Mouse (Mus musculus): Measurements from ENCODE around the gene Slc35d2. TPM values are rescaled to one million over a fixed set of nuclear protein-coding genes. Genes with fewer than 3 reads are reported as not detected.

The Slc35d2 gene
- polyA plus RNA-seq, 1 experiment from 2014 or later = 12.2 TPM

DNA sequence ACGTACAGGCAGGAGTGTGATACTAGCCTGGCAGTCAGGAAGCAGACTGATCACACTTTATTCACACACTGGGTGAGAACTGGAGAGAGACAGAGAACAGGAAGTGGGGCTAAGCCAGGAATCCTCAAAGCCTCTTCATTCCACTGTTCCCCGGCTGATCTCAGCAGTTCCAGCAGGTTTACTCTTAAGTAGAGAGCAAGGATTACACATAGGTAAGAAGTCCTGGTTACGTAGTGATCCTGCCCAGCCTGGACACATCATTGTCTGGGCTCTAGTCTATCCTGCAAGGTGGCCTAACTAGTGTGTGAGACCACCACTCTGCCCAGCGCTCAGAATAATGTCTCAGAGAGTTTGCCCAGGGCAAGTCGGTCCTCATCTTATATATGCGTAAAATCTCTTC is 36.4 kb downstream of the Slc35d2 start:
- no peak overlapping the region for H3K4me3 ChIP-seq (ENCODE audit: inconsistent target)
- no peaks in the 10 kb centered on the region for H3K79me2 ChIP-seq (ENCODE audit: inconsistent target)
- H3K27ac ChIP-seq = no peak overlapping the region
- 73% methylated on average over 6 of the region's 6 CpGs for WGBS (ENCODE audit: missing documents)
- H3K36me3 ChIP-seq (ENCODE audit: inconsistent target) = peaks cover 9% of the 10 kb centered on the region; the same call in 1 of the 2 replicates

DNA sequence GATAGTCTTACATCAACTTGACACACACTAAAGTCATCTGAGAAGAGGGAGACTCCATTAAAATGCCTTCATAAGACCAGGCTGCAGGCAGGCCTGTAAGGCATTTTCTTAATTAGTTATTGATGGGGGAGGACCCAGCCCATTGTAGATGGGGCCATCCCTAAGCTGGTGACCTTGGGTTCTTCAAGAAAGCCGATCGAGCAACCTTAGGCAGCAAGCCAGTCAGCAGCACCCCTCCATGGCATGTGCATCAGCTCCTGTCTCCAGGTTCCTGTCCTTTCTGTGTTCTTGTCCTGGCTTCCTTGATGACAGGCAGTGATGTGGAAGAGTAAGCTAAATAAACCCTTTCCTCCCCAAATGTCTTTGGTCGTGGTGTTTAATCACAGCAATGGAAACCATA is 37.0 kb downstream of the Slc35d2 start:
- H3K36me3 ChIP-seq (ENCODE audit: inconsistent target) = peaks cover 4% of the 10 kb centered on the region; the same call in 1 of the 2 replicates
- WGBS (ENCODE audit: missing documents) = 88% methylated on average over 3 of the region's 3 CpGs
- no peak overlapping the region for H3K4me3 ChIP-seq (ENCODE audit: inconsistent target)
- no peak overlapping the region for H3K27ac ChIP-seq
- H3K79me2 ChIP-seq (ENCODE audit: inconsistent target) = no peaks in the 10 kb centered on the region

DNA sequence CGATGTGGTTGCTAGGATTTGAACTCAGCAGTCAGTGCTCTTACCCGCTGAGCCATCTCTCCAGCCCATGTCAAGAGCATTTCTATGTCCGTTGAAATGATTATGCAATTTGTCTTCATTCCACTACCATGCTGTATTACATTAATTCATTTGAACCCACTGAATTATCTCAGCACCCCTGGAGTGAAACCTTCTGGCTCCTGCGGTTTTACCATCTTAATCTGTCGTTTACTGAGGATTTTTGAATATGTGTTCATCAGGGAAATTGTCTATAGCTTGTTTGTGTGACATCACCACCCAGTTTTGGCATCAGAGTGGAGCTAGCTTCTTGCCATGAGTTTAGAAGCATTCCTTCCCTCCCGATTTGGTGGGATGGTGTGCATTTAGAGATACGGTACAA is 38.2 kb downstream of the Slc35d2 start:
- Histone ChIP-seq H3K79me2 (ENCODE audit: inconsistent target) (no peaks in the 10 kb centered on the region), H3K4me3 (ENCODE audit: inconsistent target) (no peak overlapping the region), H3K36me3 (ENCODE audit: inconsistent target) (no peaks in the 10 kb centered on the region), H3K27ac (no peak overlapping the region)
- WGBS (ENCODE audit: missing documents) = 86% methylated on average over 7 of the region's 7 CpGs

DNA sequence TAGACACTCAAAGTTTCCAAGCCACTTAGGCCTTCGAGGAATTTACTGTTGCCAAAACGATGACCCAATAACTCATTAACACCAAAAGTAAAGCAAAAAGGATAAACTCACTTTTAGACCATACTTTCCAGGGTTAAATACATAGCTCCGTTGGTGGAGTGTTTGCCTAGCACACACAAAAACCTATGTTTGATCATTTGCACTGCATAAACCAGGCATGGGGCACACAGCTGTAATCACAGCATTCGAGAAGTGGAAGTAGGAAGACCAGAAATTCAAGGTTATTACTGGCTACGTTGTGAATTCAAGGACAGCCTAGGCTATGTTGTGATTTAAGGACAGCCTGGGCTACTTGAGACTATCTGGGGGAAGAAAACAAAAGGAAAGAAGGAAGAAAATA is 38.9 kb downstream of the Slc35d2 start:
- Histone ChIP-seq H3K36me3 (ENCODE audit: inconsistent target) (no peaks in the 10 kb centered on the region), H3K79me2 (ENCODE audit: inconsistent target) (no peaks in the 10 kb centered on the region), H3K27ac (no peak overlapping the region), H3K4me3 (ENCODE audit: inconsistent target) (no peak overlapping the region)
- WGBS (ENCODE audit: missing documents) = 88% methylated on average over 5 of the region's 5 CpGs

DNA sequence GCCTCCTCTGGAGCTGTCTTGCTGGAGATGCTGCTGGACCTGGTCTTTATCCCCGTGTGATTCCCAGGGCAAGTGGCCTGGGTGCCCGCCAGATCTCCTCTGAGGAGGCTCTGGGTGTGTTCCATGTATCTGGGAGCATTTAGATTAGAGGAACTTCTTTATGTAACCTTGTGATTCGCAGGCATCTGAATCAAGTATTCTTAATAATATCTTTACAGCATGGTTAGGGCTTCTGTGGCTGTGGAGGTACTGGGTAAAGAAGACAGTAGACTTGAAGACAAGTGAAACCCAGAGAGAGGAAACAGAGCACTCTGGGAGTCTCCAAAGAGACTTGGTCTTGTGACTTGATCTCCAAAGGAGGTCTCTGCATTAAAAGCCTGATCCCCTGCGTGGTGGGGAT is 40.0 kb downstream of the Slc35d2 start, which contains the start of gene Hsd17b3:
Gene Hsd17b3 (minus strand): TSS at position 101 of the 400 bp plus-strand sequence.
- no peak within 1 kb of the TSS for H3K27ac ChIP-seq
- 82% methylated on average over 4 of the region's 4 CpGs for WGBS (ENCODE audit: missing documents)
- no peaks in the 10 kb centered on the region for H3K36me3 ChIP-seq (ENCODE audit: inconsistent target)
- no peaks in the 10 kb centered on the region for H3K79me2 ChIP-seq (ENCODE audit: inconsistent target)
- no peak within 1 kb of the TSS for H3K4me3 ChIP-seq (ENCODE audit: inconsistent target)

DNA sequence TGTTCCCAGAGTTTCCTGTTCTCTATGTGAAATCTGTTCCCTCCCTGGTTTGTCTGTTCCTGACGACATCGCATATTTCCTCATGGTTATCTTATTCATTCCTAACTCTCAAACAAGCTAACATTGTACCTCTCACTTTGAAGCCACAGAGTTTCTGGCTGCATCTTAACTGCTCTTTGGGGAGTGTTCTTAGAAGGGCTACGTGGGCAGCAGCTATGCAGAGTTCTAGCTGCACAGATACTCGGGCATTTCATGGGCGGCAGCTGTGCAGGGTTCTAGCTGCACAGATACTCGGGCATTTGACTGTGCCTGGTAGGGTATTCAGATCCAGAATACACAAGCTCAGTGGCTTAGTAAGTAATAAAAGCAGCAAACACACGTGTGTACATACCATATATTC is 41.1 kb downstream of the Slc35d2 start:
- WGBS (ENCODE audit: missing documents) = 79% methylated on average over 7 of the region's 7 CpGs

DNA sequence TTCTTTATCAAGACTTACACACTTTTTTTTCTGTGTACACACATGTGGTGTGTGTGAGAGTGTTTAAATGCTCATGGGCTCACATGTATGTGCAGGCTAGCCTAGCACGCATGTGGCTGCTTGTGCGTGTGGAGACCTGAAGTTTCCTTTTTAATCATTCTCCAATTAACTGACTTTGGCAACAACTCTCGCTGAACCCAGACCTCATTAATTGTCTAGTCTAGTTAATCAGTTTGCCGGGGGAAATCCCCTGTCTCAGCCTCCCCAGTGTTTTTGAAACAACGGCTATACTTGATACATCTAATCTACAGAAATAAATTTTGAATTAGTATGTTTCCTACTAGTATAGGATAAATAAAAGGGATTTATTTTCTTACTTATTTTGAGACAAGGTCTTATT is 43.1 kb downstream of the Slc35d2 start:
- Histone ChIP-seq H3K79me2 (ENCODE audit: inconsistent target) (no peaks in the 10 kb centered on the region), H3K36me3 (ENCODE audit: inconsistent target) (no peaks in the 10 kb centered on the region), H3K4me3 (ENCODE audit: inconsistent target) (no peak overlapping the region), H3K27ac (no peak overlapping the region)
- 100% methylated on average over 5 of the region's 5 CpGs for WGBS (ENCODE audit: missing documents)

More for the DNA sequence above, 41.1 kb downstream of the Slc35d2 start:
- no peak overlapping the region for H3K4me3 ChIP-seq (ENCODE audit: inconsistent target)
- no peak overlapping the region for H3K27ac ChIP-seq
- H3K36me3 ChIP-seq (ENCODE audit: inconsistent target) = no peaks in the 10 kb centered on the region
- H3K79me2 ChIP-seq (ENCODE audit: inconsistent target) = no peaks in the 10 kb centered on the region

DNA sequence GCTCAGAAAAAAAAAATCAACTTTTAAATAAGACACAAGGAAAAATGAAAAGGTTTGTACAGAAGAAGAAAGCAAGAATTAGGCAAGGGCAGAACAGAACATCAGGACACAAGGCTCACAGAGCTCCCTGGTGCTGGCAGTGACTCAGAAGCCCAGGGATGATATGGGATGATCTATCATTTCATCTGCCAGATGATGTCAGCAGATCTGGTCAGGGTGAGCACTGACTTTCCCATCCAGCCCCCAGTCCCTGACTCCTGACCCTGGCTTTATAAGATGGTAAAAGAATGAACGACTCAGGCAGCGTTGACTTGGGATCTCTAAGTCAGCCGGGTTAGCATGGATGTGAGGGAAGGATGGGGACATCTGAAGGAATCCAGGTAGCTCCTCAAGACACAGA is 45.8 kb downstream of the Slc35d2 start:
- WGBS (ENCODE audit: missing documents) = 98% methylated on average over 3 of the region's 3 CpGs

DNA sequence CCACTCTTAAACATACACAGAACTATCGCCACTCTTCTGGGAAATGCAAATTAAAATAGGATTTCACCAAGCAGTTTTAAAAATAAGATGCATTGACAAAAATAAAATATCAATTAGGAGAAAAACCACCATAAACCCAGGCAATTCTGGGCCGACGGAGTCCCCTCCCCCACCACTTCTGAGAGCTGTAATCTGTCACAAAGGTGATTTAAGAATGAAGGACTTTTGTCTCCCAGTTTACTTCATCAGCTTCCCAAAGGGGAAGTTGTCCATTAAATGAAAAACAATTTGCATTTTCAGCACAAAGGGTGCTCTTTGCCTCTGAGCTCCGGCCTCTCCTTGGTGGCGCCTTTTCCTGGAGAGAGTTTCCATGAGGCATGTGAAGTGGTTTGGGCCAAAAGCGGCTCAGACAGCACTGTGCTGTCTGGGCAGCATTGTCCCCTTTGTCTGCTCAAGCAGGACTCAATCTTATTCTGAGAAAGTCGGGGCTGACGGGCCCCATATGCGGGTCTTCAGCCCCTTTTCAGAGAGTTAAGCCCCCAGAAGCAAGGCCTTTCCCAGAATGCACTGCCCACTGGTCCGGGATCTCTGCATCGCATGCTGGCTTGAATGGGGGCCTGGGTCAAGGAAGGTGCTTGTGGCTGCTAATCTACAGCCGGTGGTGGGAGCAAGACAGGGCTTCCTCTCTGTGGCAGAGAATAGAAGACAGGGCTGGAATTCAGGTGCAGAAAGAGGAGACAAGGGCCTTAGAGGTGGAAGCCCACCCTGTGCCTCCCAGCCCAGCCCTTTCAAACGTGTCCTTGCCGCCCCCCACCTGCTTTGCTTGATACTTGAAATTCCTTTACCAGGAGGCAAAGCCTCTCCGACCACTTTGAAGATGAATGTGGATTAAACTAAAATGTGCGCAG is 47.9 kb downstream of the Slc35d2 start:
- Histone ChIP-seq H3K79me2 (ENCODE audit: inconsistent target) (no peaks in the 10 kb centered on the region), H3K36me3 (ENCODE audit: inconsistent target) (no peaks in the 10 kb centered on the region), H3K27ac (no peak overlapping the region), H3K4me3 (ENCODE audit: inconsistent target) (no peak overlapping the region)
- WGBS (ENCODE audit: missing documents) = 82% methylated on average over 16 of the region's 16 CpGs

More for the DNA sequence above, 45.8 kb downstream of the Slc35d2 start:
- H3K27ac ChIP-seq = no peak overlapping the region
- no peaks in the 10 kb centered on the region for H3K79me2 ChIP-seq (ENCODE audit: inconsistent target)
- no peaks in the 10 kb centered on the region for H3K36me3 ChIP-seq (ENCODE audit: inconsistent target)
- H3K4me3 ChIP-seq (ENCODE audit: inconsistent target) = no peak overlapping the region

DNA sequence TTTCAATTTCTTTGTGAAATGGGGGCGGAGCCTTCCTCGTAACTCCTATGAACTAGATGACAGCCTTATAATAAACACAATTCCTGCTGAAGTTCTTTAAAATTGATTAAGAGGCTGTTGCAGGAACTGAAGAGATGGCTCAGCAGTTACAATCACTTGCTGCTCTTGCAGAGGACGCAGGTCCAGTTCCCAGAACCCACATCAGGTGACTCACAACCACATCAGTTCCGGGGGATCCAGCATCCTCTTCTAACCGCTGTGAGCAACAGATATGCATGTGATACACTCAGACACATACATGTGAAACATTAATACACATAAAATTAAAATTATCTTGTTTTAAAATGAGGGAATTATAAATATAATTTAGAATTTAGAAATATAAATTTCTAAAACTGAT is 51.6 kb downstream of the Slc35d2 start:
- no peaks in the 10 kb centered on the region for H3K79me2 ChIP-seq (ENCODE audit: inconsistent target)
- 80% methylated on average over 5 of the region's 5 CpGs for WGBS (ENCODE audit: missing documents)
- H3K27ac ChIP-seq = no peak overlapping the region
- H3K4me3 ChIP-seq (ENCODE audit: inconsistent target) = no peak overlapping the region
- H3K36me3 ChIP-seq (ENCODE audit: inconsistent target) = no peaks in the 10 kb centered on the region

DNA sequence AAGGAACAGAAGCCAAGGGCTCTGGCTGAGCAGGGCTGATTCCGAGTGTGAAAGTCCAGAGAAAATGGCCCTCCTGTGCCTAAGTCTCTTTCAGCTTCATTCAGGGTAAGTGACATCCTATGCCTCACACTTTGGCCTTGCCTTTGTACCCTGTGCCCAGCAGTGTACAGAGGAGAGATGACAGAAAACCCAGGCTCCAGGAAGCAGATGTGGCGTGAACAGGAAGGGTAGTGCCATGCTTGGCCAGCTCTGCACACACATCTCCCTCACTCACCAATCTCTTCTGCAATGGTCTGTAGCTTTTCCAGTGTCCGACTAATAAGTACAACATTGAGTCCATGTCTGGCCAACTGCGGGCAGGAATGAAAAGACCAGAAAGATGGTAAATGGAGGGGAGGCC is 53.1 kb downstream of the Slc35d2 start:
- 69% methylated on average over 4 of the region's 4 CpGs for WGBS (ENCODE audit: missing documents)
- H3K36me3 ChIP-seq (ENCODE audit: inconsistent target) = no peaks in the 10 kb centered on the region
- no peak overlapping the region for H3K4me3 ChIP-seq (ENCODE audit: inconsistent target)
- H3K79me2 ChIP-seq (ENCODE audit: inconsistent target) = no peaks in the 10 kb centered on the region
- H3K27ac ChIP-seq = no peak overlapping the region

DNA sequence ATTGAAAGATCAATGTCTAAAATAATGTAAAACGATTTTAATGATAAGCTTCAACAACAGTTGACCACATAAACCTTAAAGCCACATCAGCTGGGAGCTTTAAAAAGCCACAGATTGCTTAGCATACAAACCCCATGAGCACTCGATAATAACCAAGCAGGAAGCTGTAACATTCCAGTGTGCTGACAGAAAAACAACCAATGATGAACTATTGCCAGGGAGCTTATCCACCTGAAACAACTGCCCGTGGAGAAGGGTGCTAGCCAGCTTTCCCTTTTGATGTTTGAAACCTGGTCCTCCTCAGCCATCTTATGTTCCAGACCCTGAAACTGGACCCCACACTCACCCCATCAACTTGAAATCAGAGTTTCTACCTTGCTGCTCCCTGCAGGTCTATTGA is 62.5 kb downstream of the Slc35d2 start:
- Histone ChIP-seq H3K27ac (no peak overlapping the region), H3K79me2 (ENCODE audit: inconsistent target) (no peaks in the 10 kb centered on the region), H3K4me3 (ENCODE audit: inconsistent target) (no peak overlapping the region), H3K36me3 (ENCODE audit: inconsistent target) (no peaks in the 10 kb centered on the region)
- 9% methylated on average over 3 of the region's 3 CpGs for WGBS (ENCODE audit: missing documents)

DNA sequence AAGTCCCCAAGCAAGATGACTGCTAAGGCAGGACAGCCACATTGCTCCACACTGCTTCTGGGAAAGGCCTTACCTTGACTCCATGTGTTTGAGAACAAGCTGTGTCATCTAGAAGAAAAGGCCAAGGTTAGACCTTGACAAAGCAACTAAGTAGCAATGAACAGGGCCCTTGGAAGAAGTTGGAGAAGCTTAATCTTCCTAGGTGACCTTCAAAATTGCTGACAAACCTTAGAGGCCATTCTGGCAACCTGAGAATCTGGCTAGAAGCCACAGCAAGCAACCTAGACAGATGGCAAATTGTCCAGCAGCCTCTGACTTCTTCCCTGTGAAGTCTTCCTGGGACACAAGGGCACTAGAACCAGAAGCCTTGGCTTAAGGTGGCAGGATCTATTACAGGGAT is 64.9 kb downstream of the Slc35d2 start:
- no peaks in the 10 kb centered on the region for H3K79me2 ChIP-seq (ENCODE audit: inconsistent target)
- no peak overlapping the region for H3K4me3 ChIP-seq (ENCODE audit: inconsistent target)
- H3K36me3 ChIP-seq (ENCODE audit: inconsistent target) = no peaks in the 10 kb centered on the region
- no peak overlapping the region for H3K27ac ChIP-seq

DNA sequence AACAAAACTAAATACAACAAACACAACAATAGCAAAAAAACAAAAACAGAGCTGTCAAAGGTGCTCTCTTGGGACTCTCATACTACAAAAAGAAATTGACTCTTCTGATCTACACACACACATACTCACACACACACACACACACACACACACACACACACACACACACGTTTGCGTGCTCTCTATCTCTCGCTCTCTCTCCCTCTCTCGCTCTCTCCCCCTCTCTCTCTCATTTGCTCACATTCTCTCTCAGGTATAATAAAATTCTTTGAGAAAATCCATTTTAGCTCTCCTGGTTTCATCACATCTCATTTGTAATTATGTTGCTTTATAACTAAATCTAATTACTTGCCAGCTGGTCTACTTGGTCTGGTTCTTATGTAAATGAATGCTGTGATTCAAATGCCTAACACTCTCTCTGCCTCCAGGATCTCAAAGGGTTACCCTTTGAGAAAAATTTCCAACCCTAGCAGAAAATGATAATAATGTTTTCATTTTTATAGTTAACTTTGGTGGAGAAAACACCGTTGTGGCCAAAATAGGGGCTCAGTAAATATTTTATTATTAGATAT is 68.1 kb downstream of the Slc35d2 start:
- H3K4me3 ChIP-seq (ENCODE audit: inconsistent target) = no peak overlapping the region
- no peak overlapping the region for H3K27ac ChIP-seq
- no peaks in the 10 kb centered on the region for H3K36me3 ChIP-seq (ENCODE audit: inconsistent target)
- no peaks in the 10 kb centered on the region for H3K79me2 ChIP-seq (ENCODE audit: inconsistent target)
- WGBS (ENCODE audit: missing documents) = 91% methylated on average over 5 of the region's 5 CpGs

DNA sequence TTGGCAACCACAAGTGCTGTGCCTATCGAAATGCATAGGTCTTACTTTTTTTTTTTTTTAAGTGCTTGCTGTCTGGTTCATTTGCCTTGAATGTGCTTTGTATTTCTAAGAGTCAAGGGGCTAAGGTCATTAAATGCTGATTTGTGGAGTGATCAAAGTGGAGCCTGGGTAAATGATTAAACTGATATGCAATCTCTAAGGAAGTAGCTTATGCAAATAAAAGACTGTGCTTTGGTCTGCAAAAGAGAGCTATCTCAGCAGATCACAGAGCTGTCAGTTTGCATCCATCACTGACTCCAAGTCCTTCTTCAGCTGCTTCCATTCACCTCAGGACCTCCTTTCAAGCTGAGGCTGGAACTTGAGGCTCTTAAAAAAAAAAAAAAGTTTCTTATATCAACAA is 75.2 kb downstream of the Slc35d2 start:
- H3K36me3 ChIP-seq (ENCODE audit: inconsistent target) = no peaks in the 10 kb centered on the region
- H3K27ac ChIP-seq = no peak overlapping the region
- no peaks in the 10 kb centered on the region for H3K79me2 ChIP-seq (ENCODE audit: inconsistent target)
- H3K4me3 ChIP-seq (ENCODE audit: inconsistent target) = no peak overlapping the region
- 100% methylated on average over 1 of the region's 1 CpGs for whole genome bisulfite sequencing (ENCODE audit: missing documents)
